Mouse (Mus musculus): Measurements from ENCODE around the gene Kdelr3.

DNA sequence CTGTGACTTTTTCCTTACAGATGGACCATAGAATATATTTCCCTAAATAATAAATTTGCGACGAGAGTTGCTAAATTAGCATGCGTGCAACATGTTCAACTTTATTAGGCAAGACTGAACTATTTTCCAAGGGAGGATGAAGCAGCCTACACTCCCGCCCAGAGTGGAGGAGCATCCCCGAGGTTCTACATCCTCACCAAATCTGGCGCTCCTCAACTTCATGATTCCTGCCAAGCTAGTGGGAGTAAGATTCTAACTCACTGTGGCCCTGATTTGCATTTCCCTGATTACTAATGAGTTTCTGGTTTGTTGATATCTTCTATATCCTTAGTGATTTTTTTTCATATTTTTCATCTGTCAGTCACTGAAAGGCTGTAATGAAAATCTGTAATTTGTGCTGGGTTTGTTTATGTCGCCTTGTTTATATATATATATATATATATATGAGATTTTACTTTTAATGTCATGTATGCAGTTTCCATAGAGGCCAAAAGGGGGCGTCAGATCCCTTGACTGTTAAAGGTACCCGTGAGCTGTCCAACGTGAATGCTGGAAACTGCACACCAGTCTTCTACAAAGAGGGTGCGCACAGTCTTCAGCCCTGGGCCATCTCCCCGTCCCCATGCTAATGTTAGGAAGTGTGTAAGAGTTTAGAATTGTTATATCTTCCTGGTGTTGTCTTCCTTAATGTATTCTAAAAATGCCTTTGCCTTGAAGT lies 42.4 kb upstream of the Kdelr3 start:
- TF ChIP-seq POLR2A (IDR thresholded peaks at IDR 0.05; ENCODE audit: insufficient read depth, low read depth, low read length) (no peak), CTCF (IDR thresholded peaks at IDR 0.05; ENCODE audit: insufficient read depth, low read depth, low read length) (no peak)
